ENCODE assay signal across 30 mouse cellular contexts in the genomic region with DNA sequence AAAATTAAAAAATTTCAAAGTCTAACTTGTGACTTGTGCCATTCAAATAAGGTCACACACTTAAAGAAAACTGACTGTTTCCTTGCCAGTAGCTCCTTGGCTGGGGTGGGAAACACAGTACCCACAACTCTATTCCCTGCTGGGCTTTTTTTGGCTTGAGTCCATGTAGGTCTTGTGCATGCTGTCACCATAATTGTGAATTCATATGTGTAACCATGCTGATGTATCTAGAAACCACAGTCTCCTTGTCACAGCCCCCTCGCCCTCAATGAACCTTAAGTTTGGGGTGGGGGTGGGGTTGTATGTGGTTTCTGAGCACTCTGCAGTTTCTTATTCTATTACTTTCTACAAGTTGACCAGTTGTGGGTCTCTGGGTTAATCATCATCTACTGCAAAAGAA. TPM values are rescaled to one million over a fixed set of nuclear protein-coding genes. Genes with fewer than 3 reads are reported as not detected.
DNase-seq lines count a peak whose midpoint lies in the region; ATAC-seq and TF ChIP-seq lines count a peak whose summit lies in the region.
"Had no signal": no experiment of that assay in that cellular context is flagged by ENCODE, and none has a peak within 500 bp of the region (broad histone marks: within the 10 kb centered on the region; RNA-seq: fewer than 3 reads in every experiment).

No protein-coding gene starts in this region.

- H3K9ac ChIP-seq in hindbrain, postnatal 0 days (replicated peaks; ENCODE audit: low read length), result no peak overlapping the region
- H3K9ac ChIP-seq in hindbrain, embryonic 16.5 days (ENCODE audit: low read depth, low read length), result no peak overlapping the region
- H3K9ac ChIP-seq in liver, postnatal 0 days (replicated peaks), result no peak overlapping the region
- H3K9ac ChIP-seq in liver, embryonic 11.5 days (ENCODE audit: low read depth, low read length), result no peak overlapping the region
- H3K9ac ChIP-seq: embryonic facial prominence, embryonic 15.5 days; heart, embryonic 13.5 days; hindbrain, embryonic 15.5 days had no signal

- no peak for ATAC-seq in hindbrain, postnatal 0 days
- ATAC-seq in hindbrain, embryonic 16.5 days, result no peak
- ATAC-seq in liver, postnatal 0 days, result no peak
- ATAC-seq in liver, embryonic 11.5 days (replicated peaks; ENCODE audit: low FRiP score), result no peak
- ATAC-seq: CD4-positive, CD25-positive, alpha-beta regulatory T cell, adult 4 months; forebrain, embryonic 14.5 days had no signal

- TF ChIP-seq EP300 in liver, postnatal 0 days (IDR thresholded peaks at IDR 0.05; ENCODE audit: low read depth), result no peak

- no peaks in the 10 kb centered on the region for H3K27me3 ChIP-seq in hindbrain, postnatal 0 days (ENCODE audit: insufficient read depth, low read length)
- H3K27me3 ChIP-seq in hindbrain, embryonic 16.5 days (replicated peaks; ENCODE audit: control insufficient read depth, insufficient read depth, low read length), result no peaks in the 10 kb centered on the region
- H3K27me3 ChIP-seq in liver, postnatal 0 days (ENCODE audit: insufficient read depth, low read length), result no peaks in the 10 kb centered on the region
- H3K27me3 ChIP-seq in liver, embryonic 11.5 days (replicated peaks; ENCODE audit: control insufficient read depth, insufficient read depth, low read length), result no peaks in the 10 kb centered on the region
- H3K27me3 ChIP-seq: embryonic facial prominence, embryonic 15.5 days; heart, embryonic 13.5 days; hindbrain, embryonic 15.5 days had no signal

- no peaks in the 10 kb centered on the region for H3K9me3 ChIP-seq in hindbrain, postnatal 0 days (ENCODE audit: low read length)
- H3K9me3 ChIP-seq in hindbrain, embryonic 16.5 days (ENCODE audit: control insufficient read depth, low read length), result no peaks in the 10 kb centered on the region
- H3K9me3 ChIP-seq in liver, postnatal 0 days (ENCODE audit: low read length), result no peaks in the 10 kb centered on the region
- no peaks in the 10 kb centered on the region for H3K9me3 ChIP-seq in liver, embryonic 11.5 days (ENCODE audit: control insufficient read depth, low read length)
- H3K9me3 ChIP-seq: embryonic facial prominence, embryonic 15.5 days; forebrain, embryonic 10.5 days; heart, embryonic 13.5 days; hindbrain, embryonic 15.5 days had no signal

- no peak overlapping the region for H3K4me2 ChIP-seq in hindbrain, postnatal 0 days (ENCODE audit: low read depth, low read length)
- H3K4me2 ChIP-seq in hindbrain, embryonic 16.5 days (ENCODE audit: low read length), result no peak overlapping the region
- no peak overlapping the region for H3K4me2 ChIP-seq in liver, postnatal 0 days (ENCODE audit: low read depth, low read length)
- no peak overlapping the region for H3K4me2 ChIP-seq in liver, embryonic 11.5 days
- H3K4me2 ChIP-seq: embryonic facial prominence, embryonic 15.5 days; heart, embryonic 13.5 days; hindbrain, embryonic 15.5 days had no signal

- 62% methylated on average over 1 of the region's 1 CpGs for WGBS in hindbrain, postnatal 0 days
- WGBS in hindbrain, embryonic 16.5 days, result 50% methylated on average over 1 of the region's 1 CpGs
- 58% methylated on average over 1 of the region's 1 CpGs for WGBS in liver, postnatal 0 days (ENCODE audit: insufficient replicate concordance)
- whole genome bisulfite sequencing in liver, embryonic 11.5 days, result 55% methylated on average over 1 of the region's 1 CpGs

- peak; percentile 54 for DNase-seq in hindbrain, postnatal 0 days (ENCODE audit: low spot score)
- no peak for DNase-seq in liver, postnatal 0 days
- DNase-seq in liver, embryonic 11.5 days (ENCODE audit: low spot score), result no peak
- peak; percentile 28 for DNase-seq in retina, postnatal 1 day
- no peak for DNase-seq in retina, embryonic 14.5 days (ENCODE audit: low spot score)
- DNase-seq in yolk sac, embryonic 10.5 days (ENCODE audit: low spot score), result peak; percentile 49
- no peak for DNase-seq in urinary bladder, adult 18-20 months (ENCODE audit: low spot score in 2 of 2)
- DNase-seq: adrenal gland, postnatal 10 days; cerebellum, adult 11 months; cerebellum, adult 9-11 months; embryo, embryonic 11 days; gastrocnemius, postnatal 36 days; heart, adult 11 months; heart, postnatal 36 days had no signal

- H3K4me1 ChIP-seq in hindbrain, postnatal 0 days (ENCODE audit: insufficient read depth, low read length), result no peaks in the 10 kb centered on the region
- H3K4me1 ChIP-seq in hindbrain, embryonic 16.5 days (ENCODE audit: control insufficient read depth, insufficient read depth, low read depth, low read length), result no peaks in the 10 kb centered on the region; the same call in 1 of the 2 replicates
- peaks cover 34% of the 10 kb centered on the region for H3K4me1 ChIP-seq in liver, postnatal 0 days (ENCODE audit: insufficient read depth)
- peaks cover 17% of the 10 kb centered on the region for H3K4me1 ChIP-seq in liver, embryonic 11.5 days (replicated peaks; ENCODE audit: control insufficient read depth, insufficient read depth, low read length)
- H3K4me1 ChIP-seq: hindbrain, embryonic 15.5 days had no signal

- TF ChIP-seq CTCF in hindbrain, postnatal 0 days (IDR thresholded peaks at IDR 0.05; ENCODE audit: low read depth), result no peak
- TF ChIP-seq CTCF in liver, postnatal 0 days (IDR thresholded peaks at IDR 0.05; ENCODE audit: low read depth), result no peak

- H3K4me3 ChIP-seq in hindbrain, postnatal 0 days (ENCODE audit: low read length), result no peak overlapping the region
- no peak overlapping the region for H3K4me3 ChIP-seq in hindbrain, embryonic 16.5 days (ENCODE audit: low read length)
- no peak overlapping the region for H3K4me3 ChIP-seq in liver, postnatal 0 days (ENCODE audit: low read depth, low read length)
- H3K4me3 ChIP-seq in liver, embryonic 11.5 days (ENCODE audit: low read depth, low read length), result no peak overlapping the region
- H3K4me3 ChIP-seq: embryonic facial prominence, embryonic 15.5 days; erythroblast, embryonic 14.5 days; forebrain, embryonic 10.5 days; heart, embryonic 13.5 days; hindbrain, embryonic 15.5 days had no signal

- H3K27ac ChIP-seq in hindbrain, postnatal 0 days, result no peak overlapping the region
- H3K27ac ChIP-seq in hindbrain, embryonic 16.5 days (ENCODE audit: low read depth, low read length), result no peak overlapping the region
- H3K27ac ChIP-seq in liver, postnatal 0 days (ENCODE audit: low read depth), result 0 out of 2 replicates have a peak overlapping the region, but pooled peaks have one; percentile 22
- no peak overlapping the region for H3K27ac ChIP-seq in liver, embryonic 11.5 days (ENCODE audit: low read depth, low read length)
- H3K27ac ChIP-seq: embryonic facial prominence, embryonic 15.5 days; forebrain, embryonic 10.5 days; heart, embryonic 13.5 days; hindbrain, embryonic 15.5 days had no signal

- H3K36me3 ChIP-seq in hindbrain, postnatal 0 days (ENCODE audit: insufficient read depth, low read length), result no peaks in the 10 kb centered on the region
- H3K36me3 ChIP-seq in hindbrain, embryonic 16.5 days (ENCODE audit: control insufficient read depth, insufficient read depth, low read length), result no peaks in the 10 kb centered on the region
- H3K36me3 ChIP-seq in liver, postnatal 0 days (replicated peaks; ENCODE audit: insufficient read depth, low read length), result no peaks in the 10 kb centered on the region
- no peaks in the 10 kb centered on the region for H3K36me3 ChIP-seq in liver, embryonic 11.5 days (ENCODE audit: control insufficient read depth, insufficient read depth, low read length)
- H3K36me3 ChIP-seq: embryonic facial prominence, embryonic 15.5 days; heart, embryonic 13.5 days; hindbrain, embryonic 15.5 days had no signal

RNA-seq across cellular contexts. Expression of gene 4930544D05Rik, which starts 23.9 kb away (rescaled TPM):
- total RNA-seq in hindbrain, postnatal 0 days (2014; rRNA removed), result not detected in 2 replicates
- polyA plus RNA-seq in hindbrain, postnatal 0 days (2015; fragmentation: Nextera tagmentation; extraction: Ambion mirVana), result not detected in 2 replicates
- polyA plus RNA-seq in hindbrain, embryonic 16.5 days (2015; fragmentation: Nextera tagmentation; extraction: Ambion mirVana), result not detected in 2 replicates
- not detected in 2 replicates for polyA plus RNA-seq in liver, postnatal 0 days (2015; fragmentation: Nextera tagmentation; extraction: Ambion mirVana)
- not detected in 2 replicates for polyA plus RNA-seq in liver, embryonic 11.5 days (2014; fragmentation: Nextera tagmentation; extraction: Ambion mirVana)
- total RNA-seq: adrenal gland, postnatal 10 days; adrenal gland, postnatal 4 days; common myeloid progenitor, adult 5-6 weeks; gastrocnemius, adult 8-10 months; gastrocnemius, postnatal 36 days; heart, postnatal 36 days; MEL had no signal
- polyA plus RNA-seq: brain, embryonic 14.5 days; embryonic facial prominence, embryonic 11.5 days; embryonic facial prominence, embryonic 15.5 days; erythroblast, embryonic 14.5 days; forebrain, embryonic 10.5 days; forebrain, embryonic 14.5 days; heart, embryonic 13.5 days; heart, postnatal 0 days; hindbrain, embryonic 11.5 days; hindbrain, embryonic 15.5 days had no signal

RNA-seq across cellular contexts. Expression of gene Chrne, which starts 27.3 kb away (rescaled TPM):
- total RNA-seq in hindbrain, postnatal 0 days (2014; rRNA removed), result 4.5 TPM in 1 of 2 replicates, not detected in the other
- polyA plus RNA-seq in hindbrain, postnatal 0 days (2015; fragmentation: Nextera tagmentation; extraction: Ambion mirVana), result 0.42 and 0.59 TPM in 2 replicates
- polyA plus RNA-seq in hindbrain, embryonic 16.5 days (2015; fragmentation: Nextera tagmentation; extraction: Ambion mirVana), result not detected in 2 replicates
- polyA plus RNA-seq in liver, postnatal 0 days (2015; fragmentation: Nextera tagmentation; extraction: Ambion mirVana), result 0.19 TPM in 1 of 2 replicates, not detected in the other
- polyA plus RNA-seq in liver, embryonic 11.5 days (2014; fragmentation: Nextera tagmentation; extraction: Ambion mirVana), result not detected in 2 replicates
- total RNA-seq: heart, postnatal 36 days had no signal
- polyA plus RNA-seq: embryonic facial prominence, embryonic 11.5 days; forebrain, embryonic 10.5 days; forebrain, embryonic 14.5 days; heart, embryonic 13.5 days; heart, postnatal 0 days; hindbrain, embryonic 11.5 days had no signal

RNA-seq across cellular contexts. Expression of gene Mink1, which starts 29.1 kb away (rescaled TPM):
- total RNA-seq in hindbrain, postnatal 0 days (2014; rRNA removed), result 56.6 and 73.3 TPM in 2 replicates
- 13.6 and 15.2 TPM in 2 replicates for polyA plus RNA-seq in hindbrain, postnatal 0 days (2015; fragmentation: Nextera tagmentation; extraction: Ambion mirVana)
- polyA plus RNA-seq in hindbrain, embryonic 16.5 days (2015; fragmentation: Nextera tagmentation; extraction: Ambion mirVana), result 14.4 and 19.1 TPM in 2 replicates
- polyA plus RNA-seq in liver, postnatal 0 days (2015; fragmentation: Nextera tagmentation; extraction: Ambion mirVana), result 3.7 and 3.9 TPM in 2 replicates
- polyA plus RNA-seq in liver, embryonic 11.5 days (2014; fragmentation: Nextera tagmentation; extraction: Ambion mirVana), result 15.6 and 16.0 TPM in 2 replicates

RNA-seq across cellular contexts. Expression of gene Gp1ba, which starts 47.2 kb away (rescaled TPM):
- total RNA-seq in hindbrain, postnatal 0 days (2014; rRNA removed), result not detected in 2 replicates
- 0.24 and 0.42 TPM in 2 replicates for polyA plus RNA-seq in hindbrain, postnatal 0 days (2015; fragmentation: Nextera tagmentation; extraction: Ambion mirVana)
- polyA plus RNA-seq in hindbrain, embryonic 16.5 days (2015; fragmentation: Nextera tagmentation; extraction: Ambion mirVana), result 0.19 and 0.29 TPM in 2 replicates
- 3.5 and 4.1 TPM in 2 replicates for polyA plus RNA-seq in liver, postnatal 0 days (2015; fragmentation: Nextera tagmentation; extraction: Ambion mirVana)
- polyA plus RNA-seq in liver, embryonic 11.5 days (2014; fragmentation: Nextera tagmentation; extraction: Ambion mirVana), result 15.3 and 16.4 TPM in 2 replicates
- total RNA-seq: gastrocnemius, adult 8-10 months; gastrocnemius, postnatal 36 days had no signal

RNA-seq across cellular contexts. Expression of gene Pld2, which starts 51.9 kb away (rescaled TPM):
- 46.0 and 64.3 TPM in 2 replicates for total RNA-seq in hindbrain, postnatal 0 days (2014; rRNA removed)
- 17.7 and 19.1 TPM in 2 replicates for polyA plus RNA-seq in hindbrain, postnatal 0 days (2015; fragmentation: Nextera tagmentation; extraction: Ambion mirVana)
- 20.6 and 21.4 TPM in 2 replicates for polyA plus RNA-seq in hindbrain, embryonic 16.5 days (2015; fragmentation: Nextera tagmentation; extraction: Ambion mirVana)
- 1.6 and 1.8 TPM in 2 replicates for polyA plus RNA-seq in liver, postnatal 0 days (2015; fragmentation: Nextera tagmentation; extraction: Ambion mirVana)
- polyA plus RNA-seq in liver, embryonic 11.5 days (2014; fragmentation: Nextera tagmentation; extraction: Ambion mirVana), result 2.7 and 3.4 TPM in 2 replicates

Comparison
In these comparisons a context has a peak if more than half of its experiments do, and no peak if none do; other contexts are left out.
1. DNase-seq: peak in hindbrain, postnatal 0 days (single experiment), retina, postnatal 1 day (single experiment) and yolk sac, embryonic 10.5 days (single experiment); none in liver, postnatal 0 days (single experiment), liver, embryonic 11.5 days (single experiment), retina, embryonic 14.5 days (single experiment) and urinary bladder, adult 18-20 months (0 of 2).